Mouse (Mus musculus) ES-CJ7 (cell line): ENCODE measurements around the gene Lhb.
A peak's percentile ranks its signal among the peaks of the same experiment; 100 is the strongest.
"Not testable (repeated sequence)": the region's sequence is repeated elsewhere in the genome, so short reads cannot be mapped to it uniquely, and the experiment has no call there.

ENCODE experiments used
- DNase-seq: peaks from one replicate; pipeline ENCODE4 v3.0.0; 2011; ENCODE audit warnings: low read depth, low spot score

Gene Lhb

DNA sequence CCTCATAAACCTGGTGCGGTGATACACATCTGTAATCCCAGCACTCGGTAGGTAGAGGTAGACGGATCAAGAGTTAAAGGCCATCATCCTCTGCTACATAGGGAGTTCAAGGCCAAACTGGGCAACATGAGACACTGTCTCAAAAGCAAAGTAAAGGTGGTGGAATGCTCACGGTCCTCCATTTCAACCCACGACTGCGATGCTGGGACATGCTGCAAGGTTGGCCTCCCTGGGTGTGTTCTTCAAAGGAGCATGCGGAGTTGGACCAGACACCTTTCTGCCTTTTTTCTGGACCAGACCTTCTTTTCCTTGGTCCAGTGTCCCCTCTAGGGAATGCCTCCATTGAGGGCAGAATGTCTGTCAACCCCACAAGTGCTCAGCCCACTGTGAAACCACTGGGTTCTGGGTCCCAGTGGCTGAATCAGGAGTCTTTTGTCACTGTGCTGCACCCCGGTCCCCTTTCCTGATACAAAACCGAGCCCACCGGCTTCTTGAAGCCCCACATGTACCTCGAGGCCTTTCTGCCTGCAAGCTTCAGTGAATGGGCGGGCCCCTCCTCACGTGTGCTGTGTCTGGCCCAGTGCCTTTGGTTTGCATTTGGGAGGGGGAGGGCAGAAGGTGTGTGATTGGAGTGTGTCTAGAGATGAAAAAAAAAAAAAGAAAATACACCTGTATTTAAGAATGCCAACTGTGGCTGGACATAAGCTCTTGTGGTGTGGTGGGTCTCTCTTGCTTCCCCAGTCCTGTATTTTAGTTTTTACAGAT, 35.5 kb downstream of the Lhb start:
- peak; percentile 67 for DNase-seq

GRCm38 (mm10) chr7:45456721-45457203, 36.1 kb downstream of the Lhb start:
- peak; percentile 49 for DNase-seq

GRCm38 (mm10) chr7:45457204-45458060, 36.8 kb downstream of the Lhb start:
- DNase-seq, result peak; percentile 76

DNA sequence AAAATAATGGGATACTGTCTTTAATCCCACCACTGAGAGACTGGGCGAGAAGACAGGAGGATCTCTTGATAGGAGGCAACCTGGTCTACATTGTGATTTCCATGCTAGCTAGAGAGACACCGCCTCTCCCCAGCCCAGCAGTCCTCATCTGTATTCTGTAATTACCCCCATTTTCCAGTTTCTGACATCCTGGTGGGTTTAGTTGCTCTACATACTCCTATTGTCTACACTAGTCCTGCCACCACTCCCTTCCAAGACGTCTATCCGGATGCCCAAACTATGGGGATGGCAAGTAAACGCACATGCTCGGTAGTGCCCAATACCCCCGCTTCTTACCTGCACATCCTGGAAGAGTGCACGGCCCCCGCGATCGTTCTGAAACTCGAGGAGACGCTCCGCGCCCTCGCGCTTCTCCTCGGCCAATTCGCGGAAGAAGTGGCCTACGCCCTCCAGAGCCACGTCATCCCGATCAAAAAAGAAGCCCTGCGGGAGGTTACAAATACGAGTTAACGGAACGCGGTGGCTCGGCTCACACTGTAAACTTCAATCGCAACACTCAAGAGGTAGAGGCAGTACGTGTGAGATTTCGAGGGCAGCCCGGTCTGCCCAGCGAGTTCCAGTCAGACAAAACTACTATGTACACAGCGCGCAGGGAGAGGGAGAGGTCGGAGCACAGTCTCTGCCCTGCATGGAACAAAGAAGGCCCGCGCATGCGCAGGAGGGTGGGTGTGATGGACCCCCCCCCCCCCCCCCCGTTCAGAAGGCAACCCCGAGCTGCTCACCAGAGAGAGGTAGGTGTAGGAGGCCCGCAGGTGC, 38.3 kb downstream of the Lhb start:
- DNase-seq, result peak; percentile 73

- peak; percentile 99 for DNase-seq
Measured at GRCm38 (mm10) chr7:45459564-45460140, 39.0 kb downstream of the Lhb start, which contains the start of gene Ftl1. TSS of gene Ftl1 (minus strand) at chr7:45459884.

DNA sequence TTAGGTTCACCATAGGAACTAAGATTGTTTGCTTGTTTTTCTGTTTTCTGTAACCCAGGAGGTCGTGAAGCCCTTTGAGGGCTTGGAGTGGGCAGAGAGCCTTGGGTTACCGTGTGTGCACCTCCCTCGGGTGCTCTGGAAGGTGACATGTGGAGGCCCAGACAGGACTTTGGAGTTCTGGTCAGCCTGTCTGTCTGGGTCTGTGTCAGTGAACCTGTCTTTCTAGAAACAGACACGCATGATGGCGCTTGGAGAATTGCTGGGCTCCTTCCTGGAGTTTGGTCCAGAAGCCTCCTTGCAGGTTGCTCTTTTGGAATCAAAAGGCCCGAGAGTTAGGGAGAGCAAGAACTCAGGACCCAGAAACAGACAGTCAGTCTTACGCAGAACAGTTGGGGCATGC, 39.8 kb downstream of the Lhb start:
- no peak for DNase-seq

- DNase-seq, result peak; percentile 74
Measured at GRCm38 (mm10) chr7:45460860-45461314, 40.3 kb downstream of the Lhb start.

GRCm38 (mm10) chr7:45461326-45461725, 40.7 kb downstream of the Lhb start:
- peak; percentile 73 for DNase-seq

DNA sequence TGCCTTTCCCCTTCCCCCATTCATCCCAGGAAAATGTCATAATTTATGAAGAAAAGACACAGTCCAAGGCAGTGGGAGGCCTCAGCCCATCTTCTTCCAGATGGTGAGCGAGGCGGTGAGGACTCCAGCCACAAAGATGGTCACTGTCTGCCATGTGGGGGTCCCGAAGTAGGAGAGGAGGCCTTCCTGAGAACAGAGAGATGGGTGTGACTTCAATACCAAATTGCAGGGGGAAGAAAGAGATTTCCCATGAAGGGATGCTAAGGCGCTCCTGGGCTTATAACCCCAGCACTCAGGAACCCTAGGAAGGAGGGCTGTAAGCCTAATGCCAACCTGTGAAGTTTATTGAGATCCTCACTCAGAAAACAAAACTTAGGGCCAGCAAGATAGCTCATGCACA, 41.2 kb downstream of the Lhb start:
- no peak for DNase-seq

DNA sequence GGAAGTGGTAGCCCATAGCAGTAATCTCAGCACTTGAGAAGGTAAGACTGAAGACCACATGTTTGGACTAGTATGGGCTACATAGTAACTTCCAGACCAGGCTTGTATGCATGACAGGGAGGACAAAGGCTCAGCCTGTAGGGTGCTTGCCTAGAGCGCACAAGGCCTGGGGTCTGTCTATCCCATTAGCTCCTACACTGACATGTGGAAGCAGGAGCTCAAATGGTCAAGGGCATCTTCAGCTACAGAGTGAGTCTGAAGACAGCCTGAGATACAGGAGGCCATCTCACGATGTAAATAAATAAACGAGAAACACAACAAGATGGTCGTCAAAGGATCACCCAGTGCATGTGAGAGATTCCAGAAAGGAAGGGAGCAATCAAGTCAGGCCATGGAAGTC, 41.7 kb downstream of the Lhb start:
- peak; percentile 63 for DNase-seq

GRCm38 (mm10) chr7:45462868-45463267, 42.2 kb downstream of the Lhb start:
- DNase-seq, result not testable (repeated sequence)

GRCm38 (mm10) chr7:45463987-45464778, 43.6 kb downstream of the Lhb start:
- DNase-seq, result no peak

GRCm38 (mm10) chr7:45465112-45465511, 44.5 kb downstream of the Lhb start:
- DNase-seq, result no peak

DNA sequence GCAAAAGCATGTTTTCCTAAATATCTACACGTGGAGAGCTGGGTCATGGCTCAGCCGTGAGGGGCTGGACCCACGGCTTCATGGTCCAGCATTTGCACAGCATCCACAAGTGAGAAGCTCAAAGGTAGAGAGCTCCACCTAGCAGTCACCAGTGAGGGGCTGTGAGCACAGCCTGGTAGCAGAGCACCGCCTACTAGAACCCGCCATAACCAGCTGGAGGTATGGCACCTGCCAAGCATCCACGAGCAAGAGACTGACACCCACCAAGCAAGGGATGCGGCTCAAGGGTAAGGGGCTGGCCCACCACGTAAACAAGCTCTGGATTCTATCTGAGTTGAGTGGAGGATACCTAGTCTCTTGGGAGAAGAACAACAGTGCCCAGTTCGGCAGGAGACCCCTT, 44.9 kb downstream of the Lhb start:
- peak; percentile 72 for DNase-seq

GRCm38 (mm10) chr7:45466283-45467089, 45.9 kb downstream of the Lhb start, which contains the start of gene Bax:
TSS of gene Bax (minus strand) at chr7:45466898.
- DNase-seq, result peak; percentile 97

DNA sequence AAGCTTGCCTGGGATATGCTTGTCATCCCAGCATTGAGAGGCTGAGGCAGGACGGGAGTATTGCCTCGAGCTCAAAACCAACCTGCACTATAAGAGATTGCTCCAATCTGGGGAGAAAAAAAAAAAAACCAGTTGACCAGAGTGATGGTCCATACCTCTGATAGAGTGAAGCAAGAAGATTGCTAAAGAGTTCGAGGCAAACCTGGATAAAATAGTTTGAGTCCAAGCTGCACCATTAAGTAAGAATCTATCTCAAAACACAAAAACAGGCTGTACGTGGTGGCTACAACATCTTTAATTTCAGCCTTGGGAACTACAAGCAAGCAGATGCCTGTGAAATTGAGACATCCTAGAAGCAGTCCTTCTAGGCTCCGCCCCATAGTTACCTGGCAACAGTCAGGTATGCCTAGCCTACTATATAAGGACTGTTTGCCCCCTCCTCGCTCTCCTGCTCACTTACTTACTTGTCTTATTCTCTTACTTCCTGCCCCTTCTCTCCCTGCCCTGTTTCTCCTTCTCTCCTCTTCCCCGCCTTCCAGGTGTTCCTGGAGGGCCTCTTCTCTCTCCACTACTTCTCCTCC, 46.6 kb downstream of the Lhb start:
- DNase-seq, result peak; percentile 75

DNA sequence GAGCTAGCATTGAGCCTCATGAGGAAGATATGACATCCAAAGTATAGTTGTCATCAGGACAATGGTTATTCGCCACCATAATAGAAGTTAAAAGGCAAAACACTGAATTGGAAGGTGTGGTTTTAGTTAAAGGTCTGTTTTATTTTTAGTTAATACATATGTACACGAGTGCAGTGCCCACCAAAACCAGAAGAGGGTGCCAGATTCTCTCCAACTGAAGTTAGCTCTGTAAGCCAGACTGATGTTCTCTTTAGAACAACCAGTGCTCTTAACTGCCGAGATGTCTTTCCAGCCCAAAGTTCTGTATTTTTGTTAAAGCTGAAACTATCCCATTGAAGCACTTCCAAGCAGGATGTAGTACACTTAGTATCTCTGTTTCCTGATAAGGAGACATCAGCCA, 50.2 kb downstream of the Lhb start:
- peak; percentile 74 for DNase-seq
